Mouse (Mus musculus) testis, postnatal 10 days (tissue): ENCODE measurements around the gene Gria1.
A peak's percentile ranks its signal among the peaks of the same experiment; 100 is the strongest.

Source experiments
- DNase-seq: peaks from one replicate; pipeline ENCODE4 v3.0.0; 2021; ENCODE audit warnings: low spot score

Gria1 gene

DNA sequence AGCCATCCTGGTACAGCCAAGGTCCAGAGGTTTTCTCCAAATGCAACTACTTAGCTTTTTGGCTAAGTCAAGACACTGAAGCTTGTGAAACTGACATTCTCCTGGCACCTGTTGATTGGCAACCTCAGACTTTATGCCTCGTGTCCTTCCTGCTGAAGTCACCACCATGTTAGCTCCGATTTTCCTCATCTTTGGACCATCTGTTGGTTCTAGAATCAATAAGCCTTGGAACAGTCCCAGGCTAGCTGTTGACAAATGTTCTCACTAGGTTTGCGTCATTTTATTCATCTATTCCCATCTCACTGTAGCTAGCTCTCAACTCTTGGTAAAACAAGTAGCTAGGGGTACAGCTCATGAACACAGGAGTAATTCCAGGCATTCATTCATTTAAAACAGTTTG lies 51.3 kb downstream of the Gria1 start:
- DNase-seq = no peak

DNA sequence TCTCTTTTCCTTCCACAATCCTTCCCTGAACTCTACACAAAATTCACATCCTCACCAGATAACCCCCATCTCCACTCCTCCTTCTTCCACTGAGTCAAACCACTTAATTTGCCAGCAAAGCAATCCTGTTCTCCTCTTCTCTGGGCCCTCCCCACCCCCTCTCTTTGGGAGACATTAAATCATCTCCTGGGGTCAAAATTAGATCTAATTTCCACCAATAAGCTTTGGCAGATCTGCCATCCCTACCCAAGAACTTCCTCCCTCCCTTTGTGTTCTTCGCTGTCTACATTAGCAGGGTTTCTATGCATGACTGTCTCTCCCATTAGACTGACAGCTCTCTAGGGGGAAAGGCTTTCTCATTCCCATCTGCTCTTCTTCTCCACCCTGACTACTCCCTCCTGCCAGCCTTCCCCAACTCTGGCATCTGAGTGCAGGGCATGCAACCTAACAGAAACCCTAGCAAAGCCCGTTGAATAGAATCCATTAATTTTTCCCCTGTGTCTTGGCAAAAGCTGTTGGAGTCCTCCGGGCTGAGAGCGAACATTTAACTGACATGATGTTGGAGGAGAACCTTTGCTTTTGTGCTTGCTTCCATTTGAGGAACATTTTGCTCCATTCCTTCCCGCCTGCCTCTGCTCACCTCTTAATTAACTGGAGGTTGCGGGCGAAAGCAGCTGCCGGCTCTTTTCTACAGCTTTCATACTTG lies 59.2 kb downstream of the Gria1 start:
- no peak for DNase-seq

DNA sequence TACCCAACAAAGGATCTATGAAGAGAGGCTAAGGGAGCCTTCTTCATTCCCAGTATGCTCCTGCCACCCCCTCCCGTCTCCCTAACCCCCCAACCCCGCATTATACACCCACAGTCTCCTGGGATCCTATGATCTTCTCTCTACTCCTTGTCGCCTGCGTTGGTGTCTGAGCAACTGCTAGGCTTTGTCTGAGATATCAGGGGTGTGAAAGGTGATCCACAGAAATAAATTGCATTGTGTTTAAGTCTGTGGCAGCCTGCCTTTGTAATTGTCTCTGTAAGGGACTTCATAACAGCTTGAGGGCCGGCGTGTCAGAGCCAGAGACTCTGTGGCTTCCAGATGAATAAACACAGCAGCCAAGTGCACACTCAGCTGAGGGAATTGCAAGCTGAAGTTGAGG lies 61.0 kb downstream of the Gria1 start:
- DNase-seq = no peak

DNA sequence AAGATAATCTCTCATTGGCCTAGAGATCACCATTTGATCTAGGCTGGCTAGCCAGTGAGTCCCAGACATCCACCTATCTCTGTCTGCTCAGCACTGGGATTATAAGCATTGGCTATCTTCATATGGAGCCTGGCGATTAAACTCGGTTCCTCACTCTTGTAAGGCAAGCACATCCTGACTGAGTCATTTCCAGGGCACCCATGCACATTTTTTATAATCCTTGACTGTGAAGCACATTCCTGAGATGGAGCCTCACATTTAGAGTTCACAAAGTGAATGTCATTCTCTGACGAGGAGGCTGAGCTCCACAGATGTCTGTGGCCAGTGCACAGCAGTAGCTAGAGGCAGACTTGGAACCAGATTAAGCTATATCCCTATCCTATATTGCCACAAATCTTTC lies 68.2 kb downstream of the Gria1 start:
- DNase-seq = no peak

DNA sequence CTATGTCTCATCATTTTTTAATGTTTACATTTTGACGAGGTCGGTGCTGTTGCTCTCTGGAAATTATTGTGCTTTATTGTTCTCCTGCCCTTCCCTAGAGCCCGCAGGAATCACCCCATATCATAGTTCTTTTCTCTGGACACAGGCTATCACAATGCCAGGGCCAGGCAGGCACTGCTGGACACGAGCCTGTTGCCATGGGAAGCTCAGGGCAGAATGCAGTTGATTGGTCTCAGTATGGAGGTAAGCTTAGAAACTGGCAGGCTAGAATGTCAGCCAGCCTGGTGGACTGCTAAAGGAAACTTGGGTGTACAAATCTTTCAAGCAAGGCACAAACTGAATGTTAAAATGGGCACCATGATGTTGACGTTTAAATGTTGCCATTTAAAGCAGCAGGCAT lies 78.3 kb downstream of the Gria1 start:
- no peak for DNase-seq

DNA sequence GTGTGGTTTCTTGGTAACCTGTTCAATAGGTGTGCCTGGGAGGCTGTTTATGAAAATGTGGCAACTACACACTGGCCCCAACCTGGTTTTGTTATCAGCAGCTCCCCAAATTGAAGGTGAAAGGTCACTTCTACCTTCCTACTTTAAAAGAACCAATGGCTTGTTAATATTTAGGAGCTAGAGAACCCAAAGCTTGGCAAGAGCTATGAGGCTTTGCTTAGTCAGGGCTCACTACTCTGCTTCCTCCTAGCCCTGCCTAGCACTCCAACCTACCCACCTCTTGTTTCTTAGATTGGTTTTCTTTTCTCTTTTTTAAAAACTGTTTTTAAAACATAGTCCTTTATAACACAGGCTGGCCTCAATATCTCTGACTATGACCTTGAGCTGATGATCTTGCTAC lies 79.5 kb downstream of the Gria1 start:
- DNase-seq = no peak

DNA sequence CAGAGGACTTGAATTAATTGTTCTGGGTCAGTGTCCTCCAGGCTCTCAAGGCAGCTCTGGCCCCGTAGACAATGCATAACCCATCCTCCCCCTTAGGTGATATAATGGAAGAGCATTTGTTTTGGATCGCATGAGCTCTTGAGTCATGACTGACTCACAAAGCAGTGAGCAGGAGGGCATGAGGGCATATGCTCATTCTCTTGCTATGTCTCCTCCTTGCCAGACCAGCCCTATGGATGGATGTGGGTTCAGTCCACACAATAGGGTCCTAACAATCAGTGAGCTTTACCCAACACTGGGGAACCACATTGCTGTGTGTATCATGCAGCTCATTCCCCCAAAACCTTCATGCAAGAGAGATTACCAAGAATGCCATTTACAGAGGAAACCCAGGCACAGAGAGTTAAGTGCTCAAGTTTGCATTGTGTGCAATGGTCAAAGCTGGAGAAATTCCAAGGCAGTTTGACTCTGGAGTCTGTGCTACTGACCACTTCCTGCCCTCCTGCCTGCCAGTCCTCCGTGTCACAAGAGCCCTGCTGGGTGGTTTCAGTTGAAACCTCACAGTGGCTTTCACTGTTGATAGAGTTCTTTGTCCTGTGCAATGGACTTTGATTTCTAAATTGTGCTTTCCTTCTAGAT lies 80.2 kb downstream of the Gria1 start:
- DNase-seq = no peak

DNA sequence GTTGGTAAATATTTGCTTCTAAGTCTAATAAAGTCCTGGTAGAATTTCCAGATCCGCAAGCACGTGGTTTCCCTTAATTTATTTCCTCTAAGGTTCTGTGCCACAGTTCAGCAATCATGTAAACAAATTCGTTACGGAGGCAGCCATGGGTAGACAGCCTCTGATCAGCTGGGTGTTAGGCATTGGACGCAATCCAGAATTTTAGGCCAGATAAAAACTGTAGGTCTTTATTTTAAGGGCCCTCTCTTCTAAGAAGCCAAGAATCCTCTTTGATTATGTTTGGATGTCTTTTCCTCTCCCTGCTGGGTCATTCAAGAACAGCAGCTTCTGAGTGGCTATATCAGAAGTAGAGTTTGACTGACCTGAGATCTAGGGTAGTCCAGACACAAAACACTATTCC lies 89.3 kb downstream of the Gria1 start:
- no peak for DNase-seq

DNA sequence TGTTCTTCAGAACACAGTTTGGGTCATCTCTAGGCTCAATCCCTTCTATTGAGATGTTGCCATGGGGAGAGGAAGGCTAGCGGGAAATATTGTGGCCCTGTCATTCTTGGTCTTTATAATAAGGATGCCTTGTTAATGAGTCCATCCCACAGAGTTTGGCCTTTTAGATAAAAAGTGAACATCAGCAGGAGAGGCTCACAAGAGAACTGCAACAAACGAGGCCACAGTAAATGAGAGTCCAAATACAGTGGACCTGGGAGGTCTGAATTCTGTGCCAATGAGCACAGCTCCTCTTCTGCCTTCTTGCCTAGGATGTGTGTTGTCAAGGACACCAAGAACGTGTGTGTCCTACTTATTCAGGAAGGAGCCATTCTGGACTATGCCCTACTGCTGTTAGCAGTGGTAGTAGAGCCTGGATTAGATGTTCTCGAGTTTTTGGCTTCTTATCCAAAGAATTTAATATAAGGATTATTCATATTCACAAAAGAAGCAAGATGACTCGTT lies 92.6 kb downstream of the Gria1 start:
- no peak for DNase-seq

DNA sequence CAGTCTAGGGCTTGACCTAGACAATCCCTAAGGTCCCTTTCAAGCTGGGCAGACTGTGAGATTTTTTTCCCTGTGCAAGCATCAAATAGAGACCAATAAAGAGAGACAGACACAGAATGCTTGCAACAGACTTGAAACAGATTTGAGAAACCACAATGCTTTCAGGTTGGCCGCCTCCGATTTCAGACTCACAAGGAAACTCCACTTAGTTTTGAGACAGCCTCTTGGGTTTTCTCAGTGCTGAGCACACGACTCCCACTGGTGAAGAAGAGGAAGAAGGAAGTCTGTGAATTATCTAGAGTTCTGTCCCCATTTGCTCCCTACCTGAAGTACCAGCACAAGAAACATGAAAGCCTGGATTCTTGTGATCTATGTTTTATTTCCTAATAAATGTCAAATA lies 94.5 kb downstream of the Gria1 start:
- no peak for DNase-seq

DNA sequence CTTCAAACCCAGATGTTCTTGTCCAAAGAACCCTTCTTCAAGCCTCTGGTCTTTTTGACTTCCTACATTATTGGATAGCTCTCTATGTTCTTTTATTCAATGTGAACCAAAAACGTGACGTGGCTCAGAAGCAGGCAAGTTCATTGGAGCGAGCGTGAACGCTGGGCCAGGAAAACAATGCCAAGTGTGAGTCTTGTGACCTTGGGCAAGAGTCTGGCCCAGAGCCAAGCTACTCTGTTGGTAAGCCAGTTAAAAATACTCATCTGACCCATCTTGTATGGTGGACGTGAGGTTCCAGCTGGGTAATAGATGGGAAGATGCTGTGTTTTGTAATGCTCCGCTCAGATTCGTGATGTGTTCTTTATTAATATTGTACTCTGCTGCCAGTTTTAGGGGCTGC lies 101.2 kb downstream of the Gria1 start:
- DNase-seq = peak; percentile 58

DNA sequence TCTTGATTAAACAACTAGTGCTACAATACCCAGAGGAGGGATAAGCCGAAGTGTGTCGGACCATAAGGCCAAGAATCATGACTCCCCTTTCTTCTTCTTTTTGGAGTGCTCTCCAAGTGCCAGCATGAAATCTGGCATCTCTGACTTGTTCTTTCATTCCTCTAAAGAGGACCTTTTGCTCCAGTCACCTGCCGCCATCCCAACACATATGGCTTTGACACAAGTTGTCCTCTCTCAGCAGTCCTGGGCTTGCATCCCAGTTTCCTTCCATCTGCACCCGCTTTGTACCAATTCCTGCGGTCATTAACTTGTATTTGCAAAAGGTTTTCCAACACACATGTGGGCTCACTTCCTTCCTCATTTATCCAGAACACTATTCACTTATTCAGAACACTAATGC lies 103.2 kb downstream of the Gria1 start:
- DNase-seq = no peak

DNA sequence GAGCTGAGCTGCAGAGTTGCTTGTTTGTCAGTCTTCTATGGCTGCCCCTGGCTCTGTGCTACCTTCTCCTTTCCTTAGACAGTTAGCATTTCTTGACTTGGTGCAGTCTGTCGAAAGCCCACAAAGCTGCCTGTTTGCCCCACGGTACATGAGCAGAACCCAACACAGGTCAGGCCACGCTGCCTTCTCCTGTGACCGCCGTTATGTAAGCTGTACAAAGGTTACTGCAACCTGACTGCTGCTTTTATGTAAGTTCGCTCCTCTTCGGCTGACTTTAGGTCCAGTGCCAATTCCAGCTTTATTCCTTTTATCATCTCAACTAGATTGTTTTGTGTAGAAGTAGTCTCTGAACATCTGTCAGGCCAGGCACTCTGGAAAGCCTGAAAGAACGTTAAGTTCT lies 115.9 kb downstream of the Gria1 start:
- no peak for DNase-seq

DNA sequence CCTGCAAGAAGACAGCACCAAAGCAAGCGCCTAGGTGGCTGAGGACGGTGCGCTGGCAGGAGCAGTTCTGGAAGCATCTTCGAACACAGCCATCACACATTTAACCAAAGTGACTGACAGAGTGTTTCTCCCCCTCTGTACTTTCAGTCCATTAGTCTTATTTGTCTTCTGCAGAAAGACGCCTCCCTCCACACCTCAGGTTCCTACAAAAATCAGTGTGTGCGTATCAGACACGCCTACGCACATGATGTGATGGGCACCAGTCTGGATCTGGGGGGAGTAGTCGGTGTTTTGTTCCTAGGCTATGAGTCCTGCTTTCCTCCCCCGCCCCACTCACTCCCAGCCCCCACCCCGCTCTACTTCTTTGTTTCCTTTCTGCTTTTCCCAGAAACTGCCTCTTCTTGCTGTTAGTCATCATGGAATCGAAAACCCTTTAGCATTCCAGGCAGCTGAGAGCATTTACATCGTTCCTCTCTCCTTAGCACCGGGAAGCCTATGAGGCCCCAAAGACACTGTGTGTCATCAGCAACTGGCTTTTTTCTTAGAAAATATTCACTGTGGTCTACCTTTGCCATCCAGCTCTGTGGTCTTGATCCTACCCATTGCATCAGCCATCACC lies 129.1 kb downstream of the Gria1 start:
- no peak for DNase-seq

DNA sequence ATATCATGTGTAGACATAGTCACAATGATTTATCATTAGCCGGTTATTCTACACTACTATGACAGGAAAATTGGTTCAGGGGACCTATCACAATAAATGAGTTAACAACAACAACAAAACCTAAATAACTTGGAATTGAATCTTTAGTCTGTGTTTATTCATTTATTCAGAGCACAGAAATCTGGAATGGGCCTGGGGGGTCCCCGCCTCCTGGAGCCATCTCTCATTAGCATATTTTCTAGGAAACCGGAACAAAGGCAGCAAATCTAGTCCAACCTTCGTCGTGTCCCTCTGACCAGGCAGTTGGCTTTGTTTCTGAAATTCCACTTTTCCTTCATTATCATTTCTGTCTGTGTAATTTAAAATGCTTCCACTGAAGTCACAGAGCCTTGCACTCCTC lies 132.5 kb downstream of the Gria1 start:
- DNase-seq = no peak

DNA sequence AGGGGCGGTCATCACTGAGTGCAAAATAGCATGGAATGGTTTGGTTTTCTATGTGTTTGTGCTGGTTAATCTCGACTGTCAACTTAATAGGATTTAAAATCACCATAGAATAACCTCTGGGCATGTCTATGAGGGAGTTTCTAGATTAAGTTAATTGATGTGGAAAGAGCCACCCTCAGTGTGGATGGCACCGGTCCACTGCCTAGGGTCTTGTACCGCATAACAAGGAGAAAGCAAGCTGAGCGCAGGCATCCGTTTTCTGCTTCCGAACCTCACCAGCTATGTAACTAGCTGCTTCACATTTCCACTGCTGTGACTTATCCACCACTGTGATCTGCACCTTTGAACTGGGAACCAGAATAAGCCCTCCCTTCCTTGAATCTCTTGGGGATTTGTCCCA lies 134.0 kb downstream of the Gria1 start:
- no peak for DNase-seq

DNA sequence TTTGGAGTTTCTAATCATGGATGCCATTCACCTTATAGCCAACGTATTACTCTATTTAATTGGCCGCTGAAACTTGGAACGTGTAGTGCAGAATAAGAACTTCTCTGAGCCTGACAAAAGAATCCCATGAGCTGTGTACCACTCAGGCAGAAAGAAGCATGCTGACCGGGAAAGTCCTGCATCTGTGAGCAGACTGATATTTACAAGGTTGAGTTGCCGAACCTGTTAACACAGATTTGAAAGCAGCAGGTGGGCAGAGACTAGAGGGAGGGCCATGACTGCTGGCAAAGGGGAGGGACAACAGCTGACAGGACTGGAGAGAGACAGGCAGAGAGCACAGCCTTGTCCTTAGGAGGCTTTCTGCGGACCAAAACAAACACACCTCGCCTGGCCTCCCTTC lies 134.5 kb downstream of the Gria1 start:
- no peak for DNase-seq

DNA sequence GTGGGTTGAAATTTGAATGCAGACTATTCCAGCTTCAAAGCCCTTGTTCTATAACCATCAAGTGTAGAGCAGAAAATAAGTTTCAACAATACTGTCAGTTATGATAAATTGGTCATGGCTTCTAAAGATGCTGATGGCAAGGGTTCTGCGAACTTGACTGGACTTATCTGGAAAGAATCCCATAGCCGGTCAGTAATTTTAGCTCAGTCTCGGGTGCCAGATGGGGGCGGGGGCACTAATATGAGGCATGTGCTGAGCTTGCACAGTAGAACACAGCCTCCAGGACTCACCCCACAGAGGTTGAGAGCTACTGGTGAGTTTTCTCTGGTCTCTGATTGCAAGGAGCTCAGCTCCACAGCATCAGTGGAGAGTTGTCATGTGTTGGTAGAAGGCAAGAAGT lies 140.5 kb downstream of the Gria1 start:
- DNase-seq = no peak

DNA sequence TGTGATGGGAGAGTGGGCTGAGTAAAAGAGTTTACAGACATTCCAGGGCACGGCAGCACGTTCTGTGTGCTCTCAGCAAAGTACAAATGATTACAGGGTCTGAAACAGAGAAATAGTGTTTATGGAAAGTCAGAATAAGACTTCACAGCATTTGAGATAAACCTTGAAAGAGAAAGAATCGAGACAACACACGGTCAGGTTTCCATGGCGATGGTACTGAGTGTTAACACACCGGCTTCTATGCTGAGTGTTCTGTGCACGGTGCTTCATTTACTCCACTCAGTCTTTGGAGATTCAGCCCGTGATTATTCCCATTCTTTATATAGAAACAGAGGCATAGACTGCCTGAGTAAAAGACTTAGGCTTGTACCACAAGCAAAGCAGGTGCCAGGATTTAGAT lies 143.8 kb downstream of the Gria1 start:
- DNase-seq = no peak

DNA sequence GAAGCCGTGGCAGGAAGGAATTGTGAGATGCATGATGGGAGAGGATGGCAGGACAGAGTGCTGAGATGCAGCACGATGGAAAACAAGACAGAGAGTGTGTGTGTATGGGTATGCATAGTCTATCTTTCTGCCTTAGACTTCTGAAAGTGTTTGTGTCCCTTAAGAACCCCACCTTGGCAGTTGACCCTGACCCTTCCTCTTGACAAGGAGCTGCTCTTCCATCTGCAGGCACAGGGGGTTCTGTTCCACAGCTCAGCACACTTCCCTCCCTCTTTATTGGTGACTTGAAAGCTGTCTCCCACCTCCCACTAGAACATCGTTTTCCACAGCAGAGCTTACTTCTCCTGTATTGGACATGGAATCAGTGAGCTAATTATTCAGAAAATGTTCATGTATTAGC lies 148.2 kb downstream of the Gria1 start:
- DNase-seq = no peak

DNA sequence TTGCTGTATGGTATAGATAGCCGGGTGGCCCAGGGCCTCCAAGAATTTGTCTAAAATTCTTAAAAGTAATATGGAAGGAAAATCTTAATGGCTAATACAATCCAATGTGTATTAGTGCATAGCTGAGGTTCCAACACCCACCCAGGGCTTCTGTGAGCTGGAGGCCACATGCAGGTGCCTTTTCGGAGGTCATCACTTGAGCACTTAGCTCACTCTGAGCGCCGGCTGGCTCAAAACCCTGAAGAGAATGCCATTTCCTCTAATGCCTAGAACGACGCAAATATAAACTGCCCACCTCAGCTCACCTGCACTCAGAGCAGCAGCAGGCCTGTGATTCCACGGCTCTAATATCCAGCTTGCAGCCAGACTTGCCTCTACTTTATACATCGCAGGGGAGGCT lies 148.9 kb downstream of the Gria1 start:
- DNase-seq = no peak

DNA sequence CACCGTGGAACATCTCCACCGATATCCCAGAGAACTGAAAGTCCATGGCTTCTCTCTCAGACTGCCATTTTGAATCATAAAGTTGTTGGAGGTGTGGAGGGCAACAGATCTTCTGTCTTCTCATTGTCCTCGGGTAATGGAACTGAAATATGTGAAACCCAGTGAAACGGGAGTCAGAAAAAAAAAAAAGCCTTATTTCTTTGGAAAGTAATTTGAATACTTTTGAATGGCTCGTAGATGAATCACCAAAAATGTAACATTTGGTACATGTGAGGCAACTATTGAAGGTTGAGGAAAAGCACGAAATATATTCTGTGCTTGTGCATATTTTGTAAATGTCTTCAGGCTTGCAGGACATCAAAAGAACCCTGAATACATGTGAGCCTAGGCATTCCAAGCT lies 151.7 kb downstream of the Gria1 start:
- no peak for DNase-seq

DNA sequence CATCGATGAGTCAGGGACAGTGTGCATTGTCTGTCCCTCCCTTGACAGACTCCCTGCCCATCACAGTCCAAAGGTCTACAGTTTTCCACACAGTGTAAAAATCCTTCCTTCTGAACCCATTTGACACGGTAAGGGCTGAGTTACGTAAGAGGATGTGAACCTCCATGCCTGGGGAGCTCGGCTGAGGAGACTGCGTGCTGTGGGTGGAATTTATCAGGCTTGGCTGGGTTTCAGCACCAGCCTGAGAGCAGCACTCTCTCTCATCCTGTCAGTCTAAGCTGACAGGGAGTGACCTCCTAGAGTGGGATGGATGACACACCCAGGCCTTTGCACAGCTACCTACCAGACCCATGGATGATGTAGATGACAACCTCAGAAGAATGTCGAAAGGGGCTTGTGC lies 158.9 kb downstream of the Gria1 start:
- no peak for DNase-seq

DNA sequence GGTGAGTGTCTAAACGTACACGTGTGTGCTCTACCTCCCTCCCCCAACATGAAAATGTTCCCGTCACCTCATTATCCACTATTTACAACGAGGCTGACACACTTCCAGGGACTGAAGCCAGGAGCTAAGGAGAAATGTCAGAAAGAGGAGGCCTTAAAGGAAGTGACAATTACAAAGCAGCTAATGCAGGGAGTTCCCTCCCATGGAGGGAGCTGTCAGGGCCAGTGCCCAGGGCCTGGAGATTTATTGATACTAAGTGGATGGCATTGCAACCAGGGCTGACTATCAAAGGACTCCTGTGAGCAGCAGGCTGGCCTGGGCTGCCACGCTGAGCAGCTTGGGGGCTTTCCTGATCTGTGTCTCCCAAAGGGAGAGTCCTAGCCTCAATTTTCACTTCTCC lies 163.0 kb downstream of the Gria1 start:
- DNase-seq = no peak
